15 mouse cellular contexts compared by ENCODE assay signal in genomic region chr9:99416809-99417208, GRCm38 (mm10). TPM values are rescaled to one million over a fixed set of nuclear protein-coding genes. Genes with fewer than 3 reads are reported as not detected.
A peak's percentile ranks its signal among the peaks of the same experiment; 100 is the strongest.
DNase-seq lines count a peak whose midpoint lies in the region; ATAC-seq and TF ChIP-seq lines count a peak whose summit lies in the region.
"Had no signal": no experiment of that assay in that cellular context is flagged by ENCODE, and none has a peak within 500 bp of the region (broad histone marks: within the 10 kb centered on the region; RNA-seq: fewer than 3 reads in every experiment).

No protein-coding gene starts in this region.

- peaks cover 12% of the 10 kb centered on the region for H3K4me1 ChIP-seq in kidney, embryonic 16.5 days (ENCODE audit: insufficient read depth, low read length)
- peaks cover 30 to 37% of the 10 kb centered on the region in 2 experiments for H3K4me1 ChIP-seq in ES-E14 (ENCODE audit: control insufficient read depth in 2 of 2, insufficient read depth in 2 of 2, low read length in 2 of 2, poor library complexity in 1 of 2)
- H3K4me1 ChIP-seq in hindbrain, embryonic 16.5 days (ENCODE audit: control insufficient read depth, insufficient read depth, low read depth, low read length): peaks cover 35% of the 10 kb centered on the region
- H3K4me1 ChIP-seq in olfactory bulb, adult 2 months (ENCODE audit: control insufficient read depth, insufficient read depth, low read length): peaks cover 30% of the 10 kb centered on the region
- H3K4me1 ChIP-seq: megakaryocyte, embryonic 14.5 days had no signal

- 92% methylated on average over 3 of the region's 3 CpGs for WGBS in kidney, embryonic 16.5 days
- WGBS in hindbrain, embryonic 16.5 days: 93% methylated on average over 3 of the region's 3 CpGs
- WGBS in olfactory bulb, adult 2 months: 91% methylated on average over 3 of the region's 3 CpGs

- H3K27ac ChIP-seq in kidney, embryonic 16.5 days (ENCODE audit: low read length): no peak overlapping the region
- H3K27ac ChIP-seq in ES-E14 (ENCODE audit: insufficient read depth, low read depth, low read length, poor library complexity, severe bottlenecking): peak overlapping the region; percentile 41
- H3K27ac ChIP-seq in hindbrain, embryonic 16.5 days (ENCODE audit: low read depth, low read length): peak overlapping the region; percentile 73; the same call in 1 of the 2 replicates
- peak overlapping the region; percentile 16; the same call in 1 of the 2 replicates for H3K27ac ChIP-seq in olfactory bulb, adult 2 months (ENCODE audit: insufficient read depth, low read depth, low read length)

- in situ Hi-C loops in ES-E14 (cut with MboI; ENCODE audit: low sequenced_read_pairs in 2 of 2, unreplicated experiment in 2 of 2): no loop called here

- no peak overlapping the region for H3K9ac ChIP-seq in kidney, embryonic 16.5 days (replicated peaks; ENCODE audit: low read length)
- no peak overlapping the region for H3K9ac ChIP-seq in ES-E14 (ENCODE audit: insufficient read depth, low read depth, low read length, poor library complexity, severe bottlenecking)
- H3K9ac ChIP-seq in hindbrain, embryonic 16.5 days (ENCODE audit: low read depth, low read length): no peak overlapping the region
- H3K9ac ChIP-seq: liver, postnatal 0 days had no signal

- H3K4me2 ChIP-seq in kidney, embryonic 16.5 days (replicated peaks; ENCODE audit: low read depth, low read length): no peak overlapping the region
- no peak overlapping the region for H3K4me2 ChIP-seq in hindbrain, embryonic 16.5 days (ENCODE audit: low read length)

- TF ChIP-seq CTCF in olfactory bulb, adult 2 months (IDR thresholded peaks at IDR 0.05; ENCODE audit: insufficient read depth, low read depth, low read length): no peak

- no peaks in the 10 kb centered on the region for H3K9me3 ChIP-seq in kidney, embryonic 16.5 days (ENCODE audit: low read length)
- H3K9me3 ChIP-seq in ES-E14 (ENCODE audit: control insufficient read depth, insufficient read depth, low read depth, low read length): no peaks in the 10 kb centered on the region
- H3K9me3 ChIP-seq in hindbrain, embryonic 16.5 days (ENCODE audit: control insufficient read depth, low read length): no peaks in the 10 kb centered on the region
- H3K9me3 ChIP-seq: megakaryocyte, embryonic 14.5 days had no signal

- ATAC-seq in kidney, embryonic 16.5 days (ENCODE audit: low FRiP score, low TSS enrichment): 0 out of 2 replicates have a peak, but pooled peaks have one; percentile 28
- no peak for ATAC-seq in hindbrain, embryonic 16.5 days
- ATAC-seq: intestine, embryonic 16.5 days; liver, postnatal 0 days had no signal

- no peak for TF ChIP-seq POLR2A in olfactory bulb, adult 2 months (IDR thresholded peaks at IDR 0.05; ENCODE audit: insufficient read depth, low read depth, low read length)

- H3K36me3 ChIP-seq in kidney, embryonic 16.5 days (ENCODE audit: insufficient read depth, low read length): no peaks in the 10 kb centered on the region
- H3K36me3 ChIP-seq in ES-E14 (ENCODE audit: control insufficient read depth, insufficient read depth, low read length, poor library complexity, severe bottlenecking): no peaks in the 10 kb centered on the region
- no peaks in the 10 kb centered on the region for H3K36me3 ChIP-seq in hindbrain, embryonic 16.5 days (ENCODE audit: control insufficient read depth, insufficient read depth, low read length)

- no peaks in the 10 kb centered on the region for H3K27me3 ChIP-seq in kidney, embryonic 16.5 days (ENCODE audit: insufficient read depth, low read length)
- H3K27me3 ChIP-seq in hindbrain, embryonic 16.5 days (replicated peaks; ENCODE audit: control insufficient read depth, insufficient read depth, low read length): no peaks in the 10 kb centered on the region

- no peak overlapping the region for H3K4me3 ChIP-seq in kidney, embryonic 16.5 days (ENCODE audit: low read length)
- no peak overlapping the region for H3K4me3 ChIP-seq in ES-E14 (ENCODE audit: insufficient read depth in 1 of 2, low read depth in 1 of 2, low read length in 2 of 2, poor library complexity in 1 of 2, severe bottlenecking in 1 of 2)
- H3K4me3 ChIP-seq in hindbrain, embryonic 16.5 days (ENCODE audit: low read length): no peak overlapping the region
- H3K4me3 ChIP-seq in olfactory bulb, adult 2 months (ENCODE audit: insufficient read depth, low read depth, low read length): no peak overlapping the region
- H3K4me3 ChIP-seq: megakaryocyte, embryonic 14.5 days had no signal

- no peak for DNase-seq in kidney, adult 18-20 months
- DNase-seq in ES-E14 (ENCODE audit: low read depth, low spot score): no peak
- DNase-seq in spleen, postnatal 14 days (ENCODE audit: low spot score in 2 of 2): no peak
- no peak for DNase-seq in adrenal gland, postnatal 25 days
- DNase-seq: adrenal gland, adult 8-10 months; embryo, embryonic 11 days; liver, postnatal 0 days had no signal

TF ChIP-seq in ES-E14, 5 proteins besides CTCF, POLR2A, EP300 and RAD21:
- TF ChIP-seq HCFC1 (IDR thresholded peaks at IDR 0.05; ENCODE audit: borderline replicate concordance, insufficient read depth, low read length) (no peak), MAFK (IDR thresholded peaks at IDR 0.05; ENCODE audit: insufficient read depth, low read depth, low read length) (no peak), CHD2 (IDR thresholded peaks at IDR 0.05; ENCODE audit: low read depth, low read length) (no peak), ZC3H11A (IDR thresholded peaks at IDR 0.05; ENCODE audit: borderline replicate concordance, low read depth, low read length) (no peak), ZNF384 (IDR thresholded peaks at IDR 0.05; ENCODE audit: low read depth, low read length) (no peak)
TF ChIP-seq in ES-E14: peak in this region for 0.

RNA-seq across cellular contexts. Expression of gene Mras, which starts 20.4 kb away (rescaled TPM):
- 10.7 and 15.7 TPM in 2 replicates for polyA plus RNA-seq in kidney, embryonic 16.5 days (2015; fragmentation: Nextera tagmentation; extraction: Ambion mirVana)
- total RNA-seq in ES-E14 (2012; rRNA removed): 28.5 and 35.5 TPM in 2 replicates
- 53.1 and 53.4 TPM in 2 replicates for polyA plus RNA-seq in hindbrain, embryonic 16.5 days (2015; fragmentation: Nextera tagmentation; extraction: Ambion mirVana)
- polyA plus RNA-seq in olfactory bulb, adult 2 months (2012; ENCODE audit: insufficient read depth, insufficient read length, low replicate concordance, missing spikeins): not detected in 2 replicates
- 40.4 and 50.1 TPM in 2 replicates for total RNA-seq in adrenal gland, postnatal 25 days (2021)

RNA-seq across cellular contexts. Expression of gene Nme9, which starts 34.5 kb away (rescaled TPM):
- polyA plus RNA-seq in kidney, embryonic 16.5 days (2015; fragmentation: Nextera tagmentation; extraction: Ambion mirVana): 0.23 TPM in 1 of 2 replicates, not detected in the other
- 0.48 TPM in 1 of 2 replicates, not detected in the other for total RNA-seq in ES-E14 (2012; rRNA removed)
- polyA plus RNA-seq in hindbrain, embryonic 16.5 days (2015; fragmentation: Nextera tagmentation; extraction: Ambion mirVana): 0.73 and 1.0 TPM in 2 replicates
- not detected in 2 replicates for polyA plus RNA-seq in olfactory bulb, adult 2 months (2012; ENCODE audit: insufficient read depth, insufficient read length, low replicate concordance, missing spikeins)
- total RNA-seq in adrenal gland, postnatal 25 days (2021): not detected in 2 replicates
- total RNA-seq: adrenal gland, adult 8-10 months; gastrocnemius, postnatal 4 days; left cerebral cortex, postnatal 25 days; neutrophil, adult 5-6 weeks had no signal
- polyA plus RNA-seq: liver, postnatal 0 days had no signal

RNA-seq across cellular contexts. Expression of gene Esyt3, which starts 58.5 kb away (rescaled TPM):
- polyA plus RNA-seq in kidney, embryonic 16.5 days (2015; fragmentation: Nextera tagmentation; extraction: Ambion mirVana): 0.32 and 1.2 TPM in 2 replicates
- 7.8 and 12.7 TPM in 2 replicates for total RNA-seq in ES-E14 (2012; rRNA removed)
- 0.76 and 0.93 TPM in 2 replicates for polyA plus RNA-seq in hindbrain, embryonic 16.5 days (2015; fragmentation: Nextera tagmentation; extraction: Ambion mirVana)
- not detected in 2 replicates for polyA plus RNA-seq in olfactory bulb, adult 2 months (2012; ENCODE audit: insufficient read depth, insufficient read length, low replicate concordance, missing spikeins)
- total RNA-seq in adrenal gland, postnatal 25 days (2021): 0.79 and 1.2 TPM in 2 replicates
